Mouse (Mus musculus) MEL (cell line): ENCODE data around the gene Lipc. TPM values are rescaled to one million over a fixed set of nuclear protein-coding genes. Genes with fewer than 3 reads are reported as not detected.

Experiments used
- DNase-seq: peaks from one replicate; pipeline ENCODE4 v3.0.0; 2011; ENCODE audit warnings: low read depth, low spot score
- H3K27ac ChIP-seq: 2 replicates; pipeline ENCODE4 v1.5.1; 2012; ENCODE audit warnings: low read depth, mild to moderate bottlenecking, control low read depth, low read length, moderate library complexity; ENCODE audit not compliant: control insufficient read depth
- H3K27me3 ChIP-seq, 2 experiments: fragments of 150-350 bp in 1 of 2; sonication (generic) in 1 of 2; 2 replicates each; pipeline ENCODE4 v1.6.1; 2012; ENCODE audit warnings: low read length in 2 of 2, mild to moderate bottlenecking in 2 of 2, improper control_type of control experiment in 1 of 2, moderate library complexity in 1 of 2; ENCODE audit not compliant: insufficient read depth in 2 of 2, control insufficient read depth in 1 of 2
- H3K36me3 ChIP-seq, 2 experiments: 2 replicates each; pipeline ENCODE4 v1.6.1; 2012 to 2014; ENCODE audit warnings: low read length in 2 of 2, improper control_type of control experiment in 1 of 2, inconsistent platforms in 1 of 2, mild to moderate bottlenecking in 1 of 2; ENCODE audit not compliant: insufficient read depth in 2 of 2, control insufficient read depth in 1 of 2
- H3K4me1 ChIP-seq, 2 experiments: fragments of 150-350 bp in 1 of 2; sonication (generic) in 1 of 2; 2 replicates each; pipeline ENCODE4 v1.6.1; 2012; ENCODE audit warnings: low read length in 2 of 2, improper control_type of control experiment in 1 of 2, mild to moderate bottlenecking in 1 of 2; ENCODE audit not compliant: insufficient read depth in 2 of 2, control insufficient read depth in 1 of 2
- H3K4me3 ChIP-seq, 2 experiments: fragments of 150-350 bp in 1 of 2; sonication (generic) in 1 of 2; 2 replicates each; pipeline ENCODE4 v1.5.1; 2012; ENCODE audit warnings: low read depth in 2 of 2, low read length in 2 of 2, mild to moderate bottlenecking in 2 of 2, moderate library complexity in 2 of 2, control low read depth in 1 of 2, improper control_type of control experiment in 1 of 2; ENCODE audit not compliant: control insufficient read depth in 1 of 2, insufficient read depth in 1 of 2
- H3K79me2 ChIP-seq: 2 replicates; pipeline ENCODE4 v1.6.1; 2012; ENCODE audit warnings: mild to moderate bottlenecking, low read length, moderate library complexity; ENCODE audit not compliant: control insufficient read depth, poor library complexity, insufficient read depth
- H3K9ac ChIP-seq: 2 replicates; pipeline ENCODE4 v1.6.1; 2012; ENCODE audit warnings: low read depth, mild to moderate bottlenecking, control low read depth, low read length, moderate library complexity; ENCODE audit not compliant: control insufficient read depth, poor library complexity, severe bottlenecking
- H3K9me3 ChIP-seq: fragments of 150-350 bp; sonication (generic); replicated peaks from 2 replicates; pipeline ENCODE4 v1.6.1; 2012; ENCODE audit warnings: mild to moderate bottlenecking, low read length, improper control_type of control experiment, moderate library complexity; ENCODE audit not compliant: insufficient read depth
- CHD1 ChIP-seq: IDR thresholded peaks from 2 replicates; pipeline ENCODE4 v1.6.1; 2012; ENCODE audit warnings: low read depth, mild to moderate bottlenecking, inconsistent platforms, low read length, improper control_type of control experiment
- CHD2 ChIP-seq: IDR thresholded peaks from 2 replicates; pipeline ENCODE4 v1.6.1; 2011; ENCODE audit warnings: low read length, improper control_type of control experiment
- CTCF ChIP-seq, 3 experiments: IDR thresholded peaks in 2 of 3; conservative IDR thresholded peaks in 1 of 3; 2 replicates each; pipeline ENCODE4 v1.5.1; 2011 to 2012; ENCODE audit warnings: low read length in 3 of 3, low read depth in 2 of 3, mild to moderate bottlenecking in 2 of 3, improper control_type of control experiment in 1 of 3, inconsistent platforms in 1 of 3, mixed read lengths in 1 of 3, moderate library complexity in 1 of 3; ENCODE audit not compliant: control insufficient read depth in 1 of 3, insufficient read depth in 1 of 3, poor library complexity in 1 of 3, severe bottlenecking in 1 of 3
- E2F4 ChIP-seq: IDR thresholded peaks from 2 replicates; pipeline ENCODE4 v1.6.1; 2011; ENCODE audit warnings: low read depth, low read length, improper control_type of control experiment, borderline replicate concordance
- EP300 ChIP-seq, 2 experiments: IDR thresholded peaks; 2 replicates each; pipeline ENCODE4 v1.6.1; 2011; ENCODE audit warnings: improper control_type of control experiment in 2 of 2, low read length in 2 of 2, low read depth in 1 of 2, mild to moderate bottlenecking in 1 of 2
- ETS1 ChIP-seq: IDR thresholded peaks from 2 replicates; pipeline ENCODE4 v1.6.1; 2012; ENCODE audit warnings: low read depth, mild to moderate bottlenecking, inconsistent platforms, low read length, improper control_type of control experiment, moderate library complexity
- GABPA ChIP-seq: IDR thresholded peaks from 2 replicates; pipeline ENCODE4 v1.6.1; 2012; ENCODE audit warnings: low read depth, mild to moderate bottlenecking, inconsistent platforms, low read length, improper control_type of control experiment, moderate library complexity
- GATA1 ChIP-seq: IDR thresholded peaks from 2 replicates; pipeline ENCODE4 v1.6.1; 2011; ENCODE audit warnings: low read depth, low read length, improper control_type of control experiment
- HCFC1 ChIP-seq: IDR thresholded peaks from 2 replicates; pipeline ENCODE4 v1.6.1; 2012; ENCODE audit warnings: low read depth, mild to moderate bottlenecking, inconsistent platforms, low read length, improper control_type of control experiment, moderate library complexity
- JUND ChIP-seq: IDR thresholded peaks from 2 replicates; pipeline ENCODE4 v1.6.1; 2011; ENCODE audit warnings: low read depth, mild to moderate bottlenecking, improper control_type of control experiment, low read length
- KAT2A ChIP-seq: conservative IDR thresholded peaks from 2 replicates; pipeline ENCODE4 v1.6.1; 2012; ENCODE audit warnings: low read depth, low read length, improper control_type of control experiment, inconsistent platforms
- MAX ChIP-seq: IDR thresholded peaks from 2 replicates; pipeline ENCODE4 v1.6.1; 2011; ENCODE audit warnings: low read length, improper control_type of control experiment
- MAZ ChIP-seq: IDR thresholded peaks from 2 replicates; pipeline ENCODE4 v1.6.1; 2012; ENCODE audit warnings: low read depth, mild to moderate bottlenecking, inconsistent platforms, low read length, improper control_type of control experiment
- MEF2A ChIP-seq: IDR thresholded peaks from 2 replicates; pipeline ENCODE4 v1.6.1; 2014; ENCODE audit warnings: low read depth, mild to moderate bottlenecking, inconsistent platforms, low read length, improper control_type of control experiment; ENCODE audit not compliant: poor library complexity, insufficient replicate concordance, severe bottlenecking; ENCODE audit errors: extremely low read depth
- MXI1 ChIP-seq: IDR thresholded peaks from 2 replicates; pipeline ENCODE4 v1.6.1; 2011; ENCODE audit warnings: mild to moderate bottlenecking, low read depth, low read length, improper control_type of control experiment
- MYC ChIP-seq: IDR thresholded peaks from 2 replicates; pipeline ENCODE4 v1.6.1; 2011; ENCODE audit warnings: low read depth, mild to moderate bottlenecking, low read length, improper control_type of control experiment, moderate library complexity
- NELFE ChIP-seq: IDR thresholded peaks from 2 replicates; pipeline ENCODE4 v1.6.1; 2011; ENCODE audit warnings: low read depth, low read length, improper control_type of control experiment
- NRF1 ChIP-seq: IDR thresholded peaks from 2 replicates; pipeline ENCODE4 v1.6.1; 2014; ENCODE audit warnings: low read depth, mild to moderate bottlenecking, inconsistent platforms, low read length, improper control_type of control experiment, moderate library complexity; ENCODE audit not compliant: poor library complexity, insufficient read depth, severe bottlenecking
- POLR2A ChIP-seq, 2 experiments: IDR thresholded peaks; 2 replicates each; pipeline ENCODE4 v1.6.1; 2011 to 2012; ENCODE audit warnings: low read length in 2 of 2, mild to moderate bottlenecking in 2 of 2, control low read depth in 1 of 2, improper control_type of control experiment in 1 of 2, low read depth in 1 of 2, moderate library complexity in 1 of 2; ENCODE audit not compliant: control insufficient read depth in 1 of 2, insufficient read depth in 1 of 2, poor library complexity in 1 of 2
- POLR2AphosphoS5 ChIP-seq: IDR thresholded peaks from 2 replicates; pipeline ENCODE4 v1.6.1; 2012; ENCODE audit warnings: low read depth, borderline replicate concordance, mild to moderate bottlenecking, inconsistent platforms, low read length, moderate library complexity, mixed read lengths
- RAD21 ChIP-seq: IDR thresholded peaks from 2 replicates; pipeline ENCODE4 v1.6.1; 2011; ENCODE audit warnings: mild to moderate bottlenecking, low read depth, low read length, improper control_type of control experiment
- RCOR1 ChIP-seq: IDR thresholded peaks from 2 replicates; pipeline ENCODE4 v1.6.1; 2012; ENCODE audit warnings: low read depth, mild to moderate bottlenecking, inconsistent platforms, low read length, improper control_type of control experiment
- SIN3A ChIP-seq: IDR thresholded peaks from 2 replicates; pipeline ENCODE4 v1.6.1; 2012; ENCODE audit warnings: low read length, improper control_type of control experiment, inconsistent platforms
- SMC3 ChIP-seq: IDR thresholded peaks from 2 replicates; pipeline ENCODE4 v1.6.1; 2011; ENCODE audit warnings: low read depth, low read length, improper control_type of control experiment
- TAL1 ChIP-seq: IDR thresholded peaks from 2 replicates; pipeline ENCODE4 v1.6.1; 2012; ENCODE audit warnings: mild to moderate bottlenecking, inconsistent platforms, low read length, moderate library complexity, mixed read lengths
- USF1 ChIP-seq: IDR thresholded peaks from 2 replicates; pipeline ENCODE4 v1.6.1; 2014; ENCODE audit warnings: low read depth, mild to moderate bottlenecking, inconsistent platforms, low read length, improper control_type of control experiment, moderate library complexity
- USF2 ChIP-seq, 2 experiments: IDR thresholded peaks; 2 replicates each; pipeline ENCODE4 v1.6.1; 2011 to 2012; ENCODE audit warnings: improper control_type of control experiment in 2 of 2, low read length in 2 of 2, borderline replicate concordance in 1 of 2, inconsistent platforms in 1 of 2, low read depth in 1 of 2, mild to moderate bottlenecking in 1 of 2; ENCODE audit not compliant: insufficient read depth in 1 of 2
- ZC3H11A ChIP-seq: IDR thresholded peaks from 2 replicates; pipeline ENCODE4 v1.6.1; 2012; ENCODE audit warnings: low read depth, mild to moderate bottlenecking, inconsistent platforms, low read length, improper control_type of control experiment
- ZKSCAN1 ChIP-seq: IDR thresholded peaks from 2 replicates; pipeline ENCODE4 v1.6.1; 2012; ENCODE audit warnings: low read depth, mild to moderate bottlenecking, inconsistent platforms, low read length, improper control_type of control experiment, moderate library complexity
- ZMIZ1 ChIP-seq: IDR thresholded peaks from 2 replicates; pipeline ENCODE4 v1.6.1; 2012; ENCODE audit warnings: low read depth, mild to moderate bottlenecking, inconsistent platforms, low read length, improper control_type of control experiment, moderate library complexity
- ZNF384 ChIP-seq: IDR thresholded peaks from 2 replicates; pipeline ENCODE4 v1.6.1; 2012; ENCODE audit warnings: low read depth, mild to moderate bottlenecking, inconsistent platforms, low read length, improper control_type of control experiment
- polyA plus RNA-seq, 2 experiments: library from polyadenylated mRNA; stranded (reverse) in 1 of 2; unstranded in 1 of 2; fragments of >175 nt in 1 of 2; fragments of >200 nt in 1 of 2; gene quantifications; 2 replicates each; pipeline versions ENCODE4 v1.2.1 to v1.2.4; 2012; ENCODE audit warnings: low replicate concordance in 2 of 2, low read depth in 1 of 2; ENCODE audit not compliant: insufficient read length in 2 of 2, insufficient read depth in 1 of 2, missing spikeins in 1 of 2
- total RNA-seq: library from RNA; depleted of rRNA; stranded (reverse); fragments of 300-350 nt; gene quantifications from 2 replicates; pipeline ENCODE4 v1.2.3, GENCODE M21; 2012

Lipc gene
- total and polyA plus RNA-seq, 3 experiments = 0.07 TPM; not detected in 2

DNA sequence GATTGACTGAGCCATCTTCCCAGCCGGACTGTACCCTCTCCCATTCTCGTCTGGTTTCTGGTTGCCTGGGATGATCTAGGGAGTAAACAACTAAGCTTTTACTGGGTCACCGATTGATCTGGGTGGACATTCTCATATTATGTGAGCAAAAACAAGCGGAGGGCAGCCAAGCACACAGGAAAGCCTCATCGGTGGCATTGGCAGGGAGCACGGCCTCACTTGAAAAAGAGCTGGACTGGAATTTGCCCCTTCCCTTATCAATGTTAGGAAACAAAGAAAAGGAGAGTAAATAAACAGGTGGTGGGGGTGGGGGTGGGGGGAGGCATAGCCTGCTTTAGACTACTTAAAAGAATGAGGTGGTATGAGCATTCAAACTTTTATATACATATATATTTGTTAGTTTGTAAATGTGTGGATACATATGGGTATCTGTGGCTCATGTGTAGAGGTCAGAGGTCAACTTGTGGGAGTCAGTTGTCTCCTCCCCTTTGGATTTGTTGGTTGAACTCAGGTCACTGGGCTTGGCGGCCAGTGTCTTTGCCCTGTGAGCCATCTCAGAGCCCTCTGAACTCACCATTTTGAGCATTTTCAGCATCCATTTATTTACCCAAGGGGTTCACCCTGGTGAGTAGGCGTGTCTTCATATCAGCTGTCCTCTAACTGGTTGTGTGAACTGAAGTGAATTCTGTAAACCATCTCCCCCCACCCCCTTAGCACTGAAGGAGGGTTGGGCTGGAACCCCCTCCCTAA is 12.1 kb downstream of the Lipc start:
- H3K27ac ChIP-seq = no peak overlapping the region
- H3K4me1 ChIP-seq = peaks cover 0 to 15% of the 10 kb centered on the region in 2 experiments; a peak in 2 of 4 replicates
- no peaks in the 10 kb centered on the region for H3K79me2 ChIP-seq
- no peak overlapping the region for H3K9ac ChIP-seq
- no peak for DNase-seq
- H3K27me3 ChIP-seq = no peaks in the 10 kb centered on the region
- peaks cover 0 to 3% of the 10 kb centered on the region in 2 experiments; a peak in 2 of 4 replicates for H3K36me3 ChIP-seq
- no peaks in the 10 kb centered on the region for H3K9me3 ChIP-seq
- no peak overlapping the region for H3K4me3 ChIP-seq
- TF ChIP-seq HCFC1 (no peak), MYC (no peak), GABPA (no peak), ZC3H11A (no peak), CTCF (IDR thresholded peaks at IDR 0.05 in 2 of 3, conservative IDR thresholded peaks at IDR 0.05 in 1 of 3; ENCODE audit: control insufficient read depth in 1 of 3, insufficient read depth in 1 of 3, low read depth in 2 of 3, low read length in 3 of 3, poor library complexity in 1 of 3, severe bottlenecking in 1 of 3) (no peak), ETS1 (no peak), MAX (no peak), SIN3A (no peak), NRF1 (no peak), EP300 (IDR thresholded peaks at IDR 0.05; ENCODE audit: low read depth in 1 of 2, low read length in 2 of 2) (no peak), TAL1 (no peak), POLR2A (IDR thresholded peaks at IDR 0.05; ENCODE audit: control insufficient read depth in 1 of 2, insufficient read depth in 1 of 2, low read depth in 1 of 2, low read length in 2 of 2, poor library complexity in 1 of 2) (no peak), KAT2A (no peak), JUND (no peak), USF1 (no peak), CHD1 (no peak), RAD21 (no peak)

DNA sequence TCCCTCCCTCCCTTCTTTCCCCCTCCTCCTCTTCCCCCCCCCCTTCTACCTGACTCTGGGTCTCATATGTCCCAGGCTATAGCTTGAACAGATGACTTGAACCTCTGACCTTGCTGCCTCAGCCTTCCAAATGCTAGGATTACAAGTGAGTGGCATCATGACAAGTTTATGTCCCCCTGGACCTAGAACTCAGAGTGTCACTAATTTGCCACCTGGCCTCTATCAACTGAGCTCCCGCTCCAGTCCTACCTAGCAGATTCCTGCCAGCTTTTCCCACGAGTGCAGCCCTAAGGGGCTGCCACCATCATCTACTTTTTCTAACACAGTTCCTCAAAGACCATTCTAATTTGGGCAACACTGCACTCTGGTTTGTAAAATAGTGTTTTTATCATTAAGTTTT is 13.2 kb downstream of the Lipc start:
- Histone ChIP-seq H3K27me3 (no peaks in the 10 kb centered on the region), H3K36me3 (peaks cover 0 to 3% of the 10 kb centered on the region in 2 experiments; a peak in 2 of 4 replicates), H3K27ac (no peak overlapping the region), H3K4me3 (no peak overlapping the region), H3K9me3 (no peaks in the 10 kb centered on the region), H3K79me2 (no peaks in the 10 kb centered on the region), H3K9ac (no peak overlapping the region), H3K4me1 (peaks cover 0 to 15% of the 10 kb centered on the region in 2 experiments; a peak in 2 of 4 replicates)
- TF ChIP-seq MAZ (no peak), MXI1 (no peak), USF2 (IDR thresholded peaks at IDR 0.05; ENCODE audit: borderline replicate concordance in 1 of 2, insufficient read depth in 1 of 2, low read depth in 1 of 2, low read length in 2 of 2) (no peak), MEF2A (no peak), NELFE (no peak), SMC3 (no peak), ZMIZ1 (no peak), CHD2 (no peak), POLR2AphosphoS5 (no peak), CTCF (IDR thresholded peaks at IDR 0.05 in 2 of 3, conservative IDR thresholded peaks at IDR 0.05 in 1 of 3; ENCODE audit: control insufficient read depth in 1 of 3, insufficient read depth in 1 of 3, low read depth in 2 of 3, low read length in 3 of 3, poor library complexity in 1 of 3, severe bottlenecking in 1 of 3) (no peak), GATA1 (no peak), RCOR1 (no peak), ZKSCAN1 (no peak), ZNF384 (no peak), TAL1 (no peak), E2F4 (no peak)
- DNase-seq = no peak
